ENCODE assay signal across 7 mouse cellular contexts in genomic region chr5:99613321-99614118, GRCm38 (mm10).
A peak's percentile ranks its signal among the peaks of the same experiment; 100 is the strongest.
DNase-seq lines count a peak whose midpoint lies in the region; ATAC-seq lines count a peak whose summit lies in the region.

No protein-coding gene starts in this region.

- no peak for ATAC-seq in lung, embryonic 15.5 days (ENCODE audit: borderline replicate concordance, extremely low read depth, low FRiP score, low TSS enrichment)
- peak; percentile 87 for ATAC-seq in forebrain, embryonic 12.5 days (ENCODE audit: low FRiP score)
- ATAC-seq in limb, embryonic 15.5 days (ENCODE audit: insufficient number of reproducible peaks, low FRiP score, low TSS enrichment, low read depth), result no peak
- 0 out of 2 replicates have a peak, but pooled peaks have one; percentile 4 for ATAC-seq in stomach, embryonic 15.5 days (ENCODE audit: insufficient read depth, low FRiP score, low read depth)

- no peak for DNase-seq in lung, postnatal 36 days
- no peak for DNase-seq in cerebellum, postnatal 10 days
- no peak for DNase-seq in natural killer cell, adult 2 months (ENCODE audit: low spot score in 2 of 2)

- WGBS in lung, embryonic 15.5 days, result 4% methylated on average over 24 of the region's 24 CpGs
- 0% methylated on average over 24 of the region's 24 CpGs for WGBS in forebrain, embryonic 12.5 days
- WGBS in limb, embryonic 15.5 days, result 2% methylated on average over 24 of the region's 24 CpGs
- WGBS in stomach, embryonic 15.5 days, result 3% methylated on average over 24 of the region's 24 CpGs

- no peak overlapping the region for H3K27ac ChIP-seq in lung, embryonic 15.5 days
- H3K27ac ChIP-seq in forebrain, embryonic 12.5 days, result peak overlapping the region; percentile 76
- H3K27ac ChIP-seq in limb, embryonic 15.5 days, result no peak overlapping the region
- no peak overlapping the region for H3K27ac ChIP-seq in stomach, embryonic 15.5 days

- H3K4me1 ChIP-seq in lung, embryonic 15.5 days, result peaks cover 11% of the 10 kb centered on the region
- peaks cover 30% of the 10 kb centered on the region for H3K4me1 ChIP-seq in forebrain, embryonic 12.5 days
- peaks cover 11% of the 10 kb centered on the region for H3K4me1 ChIP-seq in limb, embryonic 15.5 days
- H3K4me1 ChIP-seq in stomach, embryonic 15.5 days, result peaks cover 8% of the 10 kb centered on the region

- 0 out of 2 replicates have a peak overlapping the region, but pooled peaks have one; percentile 4 for H3K4me3 ChIP-seq in lung, embryonic 15.5 days
- peak overlapping the region; percentile 22 for H3K4me3 ChIP-seq in forebrain, embryonic 12.5 days (replicated peaks)
- peak overlapping the region; percentile 14 for H3K4me3 ChIP-seq in limb, embryonic 15.5 days
- H3K4me3 ChIP-seq in stomach, embryonic 15.5 days (replicated peaks), result peak overlapping the region; percentile 3; the same call in 1 of the 2 replicates

- H3K9ac ChIP-seq in lung, embryonic 15.5 days, result no peak overlapping the region
- peak overlapping the region; percentile 42; the same call in 1 of the 2 replicates for H3K9ac ChIP-seq in forebrain, embryonic 12.5 days
- no peak overlapping the region for H3K9ac ChIP-seq in limb, embryonic 15.5 days
- H3K9ac ChIP-seq in stomach, embryonic 15.5 days, result no peak overlapping the region

- H3K9me3 ChIP-seq in lung, embryonic 15.5 days, result no peaks in the 10 kb centered on the region
- no peaks in the 10 kb centered on the region for H3K9me3 ChIP-seq in forebrain, embryonic 12.5 days
- no peaks in the 10 kb centered on the region for H3K9me3 ChIP-seq in limb, embryonic 15.5 days
- H3K9me3 ChIP-seq in stomach, embryonic 15.5 days, result no peaks in the 10 kb centered on the region

- no peaks in the 10 kb centered on the region for H3K36me3 ChIP-seq in lung, embryonic 15.5 days
- H3K36me3 ChIP-seq in forebrain, embryonic 12.5 days (replicated peaks), result no peaks in the 10 kb centered on the region
- H3K36me3 ChIP-seq in limb, embryonic 15.5 days, result no peaks in the 10 kb centered on the region
- H3K36me3 ChIP-seq in stomach, embryonic 15.5 days, result no peaks in the 10 kb centered on the region

- peak overlapping the region; percentile 42 for H3K4me2 ChIP-seq in lung, embryonic 15.5 days
- H3K4me2 ChIP-seq in forebrain, embryonic 12.5 days, result peak overlapping the region; percentile 56
- H3K4me2 ChIP-seq in limb, embryonic 15.5 days, result peak overlapping the region; percentile 39
- peak overlapping the region; percentile 43 for H3K4me2 ChIP-seq in stomach, embryonic 15.5 days

- H3K27me3 ChIP-seq in lung, embryonic 15.5 days, result peaks cover 23% of the 10 kb centered on the region
- H3K27me3 ChIP-seq in forebrain, embryonic 12.5 days, result peaks cover 43% of the 10 kb centered on the region
- H3K27me3 ChIP-seq in limb, embryonic 15.5 days, result peaks cover 24% of the 10 kb centered on the region; the same call in 1 of the 2 replicates
- peaks cover 8% of the 10 kb centered on the region; the same call in 1 of the 2 replicates for H3K27me3 ChIP-seq in stomach, embryonic 15.5 days (replicated peaks)

Comparison
In these comparisons a context has a peak if more than half of its experiments do, and no peak if none do; other contexts are left out.
1. ATAC-seq: peak in forebrain, embryonic 12.5 days (single experiment) and stomach, embryonic 15.5 days (single experiment); none in lung, embryonic 15.5 days (single experiment) and limb, embryonic 15.5 days (single experiment).
2. Peak in every context shown above with its lines, with median percentiles within 50 percentile points of each other: H3K4me2 ChIP-seq and H3K4me3 ChIP-seq.